Mouse (Mus musculus) megakaryocyte, embryonic 14.5 days (primary cell): Measurements from ENCODE around the gene Draxin. TPM values are rescaled to one million over a fixed set of nuclear protein-coding genes. Genes with fewer than 3 reads are reported as not detected.

Source experiments
- H3K27me3 ChIP-seq: replicated peaks from 2 replicates; pipeline ENCODE3; 2012; ENCODE audit warnings: inconsistent platforms
- H3K36me3 ChIP-seq: replicated peaks from 2 replicates; pipeline ENCODE3; 2012; ENCODE audit warnings: low read length, inconsistent platforms, mixed read lengths
- H3K4me1 ChIP-seq: 2 replicates; pipeline ENCODE4 v1.6.1; 2012; ENCODE audit warnings: inconsistent platforms
- H3K4me3 ChIP-seq: replicated peaks from 2 replicates; pipeline ENCODE3; 2012; ENCODE audit warnings: moderate library complexity, mild to moderate bottlenecking, inconsistent platforms
- H3K9me3 ChIP-seq: 2 replicates; pipeline ENCODE4 v1.6.1; 2012; ENCODE audit warnings: inconsistent platforms
- FLI1 ChIP-seq: IDR thresholded peaks from 2 replicates; pipeline ENCODE4 v1.6.1; 2012; ENCODE audit warnings: low read length, inconsistent platforms, mixed read lengths
- GATA1 ChIP-seq: IDR thresholded peaks from 3 replicates; pipeline ENCODE4 v1.6.1; 2012; ENCODE audit warnings: mixed read lengths, low read length, inconsistent platforms, borderline replicate concordance
- polyA plus RNA-seq: library from polyadenylated mRNA; stranded (reverse); fragments of >175 nt; gene quantifications from 2 replicates; pipeline ENCODE4 v1.2.3, GENCODE M21; 2012; ENCODE audit warnings: low replicate concordance; ENCODE audit not compliant: insufficient read depth

The Draxin gene
- polyA plus RNA-seq, 1 experiment: 4.9 TPM

DNA sequence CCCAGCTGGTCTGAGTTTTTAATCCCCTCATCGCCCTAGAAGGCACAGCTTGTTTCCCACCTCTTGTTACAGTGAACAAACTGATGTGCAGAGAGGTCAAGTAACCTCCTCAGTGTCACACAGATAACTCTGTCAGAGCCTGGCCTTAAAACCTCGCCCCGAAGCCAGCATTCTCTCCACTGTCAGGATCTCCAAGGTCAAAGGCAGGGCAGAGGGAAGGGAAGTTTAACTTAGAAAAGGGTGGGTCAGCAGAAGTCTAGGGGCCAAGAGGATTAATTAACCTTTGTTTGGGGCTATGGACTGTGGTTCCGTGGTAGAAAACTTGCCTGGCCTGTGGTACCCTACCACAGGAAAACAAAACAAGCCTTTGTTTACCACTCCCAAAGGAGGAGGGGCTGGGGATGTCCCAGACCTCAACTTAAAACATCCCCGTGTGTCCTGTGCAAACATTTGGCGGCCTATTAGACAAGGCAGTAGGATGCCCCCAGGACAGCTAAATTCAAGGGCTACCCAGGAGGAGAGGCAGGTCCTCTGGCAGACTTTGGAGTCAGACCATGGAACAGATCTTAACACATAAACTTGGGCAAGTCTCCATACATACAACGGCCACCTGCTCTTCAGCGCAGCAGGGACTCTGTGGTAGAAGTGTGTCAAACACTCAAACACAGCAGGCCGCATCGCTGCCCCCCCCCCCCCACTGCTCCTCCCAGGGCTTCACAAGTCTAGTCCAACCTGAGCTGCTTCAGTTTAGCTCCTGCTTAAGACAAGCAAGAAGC lies 45.2 kb downstream of the Draxin start:
- TF ChIP-seq FLI1: no peak
- no peak for TF ChIP-seq GATA1
- peaks cover 76% of the 10 kb centered on the region for H3K4me1 ChIP-seq

DNA sequence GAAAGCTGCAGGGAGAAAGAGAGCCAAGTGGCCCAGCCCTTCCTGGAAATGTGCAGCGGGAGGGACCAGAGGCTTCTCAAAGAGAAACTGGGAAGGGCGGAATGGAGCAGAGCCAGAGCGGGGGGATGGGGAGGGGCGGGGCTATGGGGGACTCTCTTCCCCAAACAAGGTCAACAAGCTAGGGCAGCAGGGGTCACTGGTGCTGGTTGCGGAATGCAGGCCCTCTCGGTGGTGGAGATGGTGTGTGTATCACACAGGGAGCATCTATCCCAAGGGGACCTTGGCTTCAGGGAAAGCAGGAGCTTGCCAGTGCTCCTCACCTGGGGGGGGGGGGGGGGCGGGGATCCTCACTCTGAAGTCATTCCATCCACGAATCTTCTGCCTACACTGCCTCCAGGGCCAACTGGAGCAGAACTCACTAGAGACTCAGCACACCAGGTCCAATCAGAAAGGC lies 46.2 kb downstream of the Draxin start:
- TF ChIP-seq FLI1 (no peak), GATA1 (no peak)
- H3K4me3 ChIP-seq: peak overlapping the region; percentile 79
- no peaks in the 10 kb centered on the region for H3K27me3 ChIP-seq
- peaks cover 85% of the 10 kb centered on the region for H3K4me1 ChIP-seq
- H3K9me3 ChIP-seq: no peaks in the 10 kb centered on the region
- H3K36me3 ChIP-seq: peaks cover 57% of the 10 kb centered on the region

More for the DNA sequence above, 45.2 kb downstream of the Draxin start:
- peaks cover 47% of the 10 kb centered on the region for H3K36me3 ChIP-seq
- H3K4me3 ChIP-seq: peak overlapping the region; percentile 96
- H3K27me3 ChIP-seq: no peaks in the 10 kb centered on the region
- no peaks in the 10 kb centered on the region for H3K9me3 ChIP-seq

- Histone ChIP-seq H3K36me3 (peaks cover 65% of the 10 kb centered on the region), H3K4me3 (peak overlapping the region; percentile 87), H3K4me1 (peaks cover 85% of the 10 kb centered on the region), H3K27me3 (no peaks in the 10 kb centered on the region), H3K9me3 (no peaks in the 10 kb centered on the region)
- TF ChIP-seq GATA1: no peak
- no peak for TF ChIP-seq FLI1
These were observed 47.2 kb downstream of the Draxin start for GRCm38 (mm10) chr4:148083176-148083899.

DNA sequence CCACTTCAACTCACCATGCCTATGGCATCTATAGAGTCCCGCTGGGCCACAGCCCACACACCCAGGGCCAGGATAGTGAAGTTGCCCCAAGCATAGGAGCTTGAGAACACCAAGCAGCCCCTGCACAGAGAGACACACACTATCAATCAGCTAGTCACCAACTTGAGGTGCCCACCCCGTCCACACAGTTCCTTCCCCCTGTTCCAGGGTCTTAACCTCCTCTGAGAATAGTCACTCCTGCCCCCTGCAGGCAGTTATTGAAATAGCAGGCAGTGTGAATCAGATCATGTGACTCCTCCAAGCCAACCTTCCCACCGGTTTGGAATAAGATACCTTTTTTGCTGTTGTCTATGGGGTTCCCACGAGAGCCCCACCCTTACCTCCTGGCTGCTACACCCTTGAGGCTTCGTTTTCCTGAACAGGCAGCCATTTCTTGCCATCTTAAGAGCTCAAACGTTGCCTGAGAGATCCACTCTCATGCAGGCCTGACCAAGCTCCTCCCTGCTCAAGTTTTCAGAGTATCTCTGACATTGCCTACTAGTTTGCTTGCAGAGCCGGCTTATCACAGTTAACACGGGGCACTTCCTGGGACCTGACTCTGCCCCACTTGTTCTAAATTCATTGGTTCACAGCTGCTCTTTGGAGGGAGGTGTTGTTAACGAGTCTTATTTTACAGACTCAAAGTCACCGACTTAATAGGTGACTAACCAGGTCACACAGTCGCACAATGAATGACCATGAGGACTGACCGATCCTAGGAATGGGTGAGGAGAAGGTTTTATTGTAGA lies 48.0 kb downstream of the Draxin start:
- TF ChIP-seq FLI1 (no peak), GATA1 (no peak)
- Histone ChIP-seq H3K36me3 (peaks cover 73% of the 10 kb centered on the region), H3K27me3 (no peaks in the 10 kb centered on the region), H3K9me3 (no peaks in the 10 kb centered on the region), H3K4me1 (peaks cover 88% of the 10 kb centered on the region), H3K4me3 (peak overlapping the region; percentile 87)

GRCm38 (mm10) chr4:148081201-148081600 lies 49.3 kb downstream of the Draxin start:
- TF ChIP-seq FLI1 (no peak), GATA1 (no peak)
- Histone ChIP-seq H3K9me3 (no peaks in the 10 kb centered on the region), H3K36me3 (peaks cover 69% of the 10 kb centered on the region), H3K4me1 (peaks cover 78% of the 10 kb centered on the region), H3K27me3 (peaks cover 3% of the 10 kb centered on the region), H3K4me3 (no peak overlapping the region)

DNA sequence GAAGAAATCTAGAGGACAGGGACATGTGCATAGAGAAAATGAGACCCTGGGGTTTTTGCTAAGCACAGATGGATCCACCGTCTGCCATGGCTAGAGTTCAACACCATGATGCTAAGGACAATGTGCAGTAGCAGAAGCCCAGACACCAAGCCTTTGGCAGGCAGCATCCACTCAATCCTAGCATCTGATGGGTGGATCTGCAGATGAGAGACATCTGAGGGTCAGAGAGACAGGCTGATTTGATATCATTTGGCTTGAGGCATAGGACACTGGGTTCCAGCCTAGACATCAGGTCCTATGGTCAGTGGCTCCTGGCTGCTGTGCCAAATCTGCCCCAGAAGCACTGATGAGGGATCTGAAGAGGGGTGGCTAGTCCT lies 49.9 kb downstream of the Draxin start:
- no peak for TF ChIP-seq GATA1
- Histone ChIP-seq H3K4me3 (no peak overlapping the region), H3K27me3 (peaks cover 8% of the 10 kb centered on the region), H3K36me3 (peaks cover 65% of the 10 kb centered on the region), H3K4me1 (peaks cover 76% of the 10 kb centered on the region), H3K9me3 (no peaks in the 10 kb centered on the region)

DNA sequence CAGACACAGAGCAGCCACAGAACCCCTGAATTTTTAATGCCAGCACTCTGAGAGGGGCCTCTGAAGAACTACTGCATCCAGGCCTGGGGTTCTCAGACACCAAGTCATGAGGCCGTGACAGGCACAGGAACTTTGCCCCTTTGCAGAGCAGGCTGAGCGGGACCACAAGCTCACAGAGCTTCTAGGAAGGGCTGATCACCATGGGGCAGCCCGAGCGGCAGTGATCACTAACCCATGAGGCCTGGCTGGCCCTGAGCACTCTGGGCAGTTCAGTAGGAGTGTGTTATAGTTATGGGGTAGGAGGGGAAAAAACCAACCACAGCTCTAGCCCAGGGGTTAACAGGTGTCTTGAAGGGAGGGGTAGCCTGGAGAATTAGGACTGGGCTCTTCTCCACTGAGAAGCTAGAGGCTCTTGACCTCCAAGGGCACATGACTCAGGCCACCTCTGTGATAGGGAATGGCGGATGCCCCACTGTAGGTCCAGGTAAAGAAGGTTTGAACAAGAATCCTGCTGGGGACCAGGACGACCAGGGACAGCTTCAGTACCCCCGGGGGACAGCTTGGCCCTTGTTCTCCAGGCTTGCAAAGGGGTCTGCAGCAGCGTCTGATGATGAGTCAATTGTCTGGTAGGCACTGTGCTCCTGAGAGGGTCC lies 50.4 kb downstream of the Draxin start:
- TF ChIP-seq GATA1: no peak
- TF ChIP-seq FLI1: no peak
- Histone ChIP-seq H3K36me3 (peaks cover 63% of the 10 kb centered on the region), H3K9me3 (no peaks in the 10 kb centered on the region), H3K4me3 (no peak overlapping the region), H3K4me1 (peaks cover 76% of the 10 kb centered on the region), H3K27me3 (peaks cover 13% of the 10 kb centered on the region)

DNA sequence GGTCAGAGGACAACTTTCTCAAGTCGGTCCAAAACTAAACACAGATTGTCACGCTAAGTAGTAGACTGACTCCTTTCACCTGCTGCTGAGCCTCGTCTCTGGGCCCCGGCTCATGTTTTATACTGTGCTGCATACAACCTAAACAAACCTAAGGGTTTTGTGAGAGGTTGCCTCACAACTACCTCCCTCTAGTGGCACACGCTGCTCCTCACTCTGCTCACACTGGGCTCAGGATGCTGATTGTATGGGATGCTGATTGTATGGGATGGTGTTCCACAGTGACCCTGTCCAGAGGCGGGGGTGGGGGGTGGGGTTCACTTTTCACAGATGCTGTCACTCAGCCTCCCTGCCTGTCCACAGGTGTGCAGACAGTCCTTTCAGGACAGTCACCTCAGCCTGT lies 51.3 kb downstream of the Draxin start:
- no peaks in the 10 kb centered on the region for H3K9me3 ChIP-seq
- H3K4me3 ChIP-seq: no peak overlapping the region
- TF ChIP-seq GATA1 (no peak), FLI1 (no peak)
- H3K4me1 ChIP-seq: peaks cover 74% of the 10 kb centered on the region
- H3K36me3 ChIP-seq: peaks cover 63% of the 10 kb centered on the region
- peaks cover 18% of the 10 kb centered on the region for H3K27me3 ChIP-seq

DNA sequence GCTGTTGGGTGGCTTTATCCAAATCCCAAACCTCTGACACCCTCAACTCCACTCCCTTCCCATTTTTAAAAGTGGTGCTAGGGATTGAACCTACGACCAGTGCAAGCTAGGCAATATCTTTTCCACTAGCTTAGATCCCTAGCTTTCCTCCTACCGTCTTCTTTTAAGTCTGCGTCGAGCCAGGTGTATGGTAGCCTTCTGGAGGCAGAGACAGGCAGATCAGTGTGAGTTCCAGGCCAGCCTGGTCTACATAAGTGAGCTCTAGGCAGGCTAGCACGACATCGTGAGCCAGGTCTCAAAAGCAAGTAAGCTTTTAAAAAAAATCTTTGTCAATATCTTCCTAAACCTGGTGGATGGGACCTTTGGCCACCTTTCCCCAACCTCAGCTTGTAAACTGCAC lies 54.6 kb downstream of the Draxin start:
- Histone ChIP-seq H3K27me3 (peaks cover 36% of the 10 kb centered on the region), H3K4me3 (no peak overlapping the region), H3K36me3 (peaks cover 32% of the 10 kb centered on the region), H3K9me3 (no peaks in the 10 kb centered on the region), H3K4me1 (peaks cover 52% of the 10 kb centered on the region)
- TF ChIP-seq GATA1: no peak
- TF ChIP-seq FLI1: no peak

- Histone ChIP-seq H3K27me3 (peaks cover 42% of the 10 kb centered on the region), H3K4me1 (peaks cover 58% of the 10 kb centered on the region), H3K9me3 (no peaks in the 10 kb centered on the region), H3K36me3 (peaks cover 26% of the 10 kb centered on the region), H3K4me3 (peak overlapping the region; percentile 56)
- TF ChIP-seq GATA1 (no peak), FLI1 (no peak)
These were observed 55.2 kb downstream of the Draxin start for GRCm38 (mm10) chr4:148075259-148075658.
